Mouse (Mus musculus): ENCODE data around the gene Zbtb18.

DNA sequence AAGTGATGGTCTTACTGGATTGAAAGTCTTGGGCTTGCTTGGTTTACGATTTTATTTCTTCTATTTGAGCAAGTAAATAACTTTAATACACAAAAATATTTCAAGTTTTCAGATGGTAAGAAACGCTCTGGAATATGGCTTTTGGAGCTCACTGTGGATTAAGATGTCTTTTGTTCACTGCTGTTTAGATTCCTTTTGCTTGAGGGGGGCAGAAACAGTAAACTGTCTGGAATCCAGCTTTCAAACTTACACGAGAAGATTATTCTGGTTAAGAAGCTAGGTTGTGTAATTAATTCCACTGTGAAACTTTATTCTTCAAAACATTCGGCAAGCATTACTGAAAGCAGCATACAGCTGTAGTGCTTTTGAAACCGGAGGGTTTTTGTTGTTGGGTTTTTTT, 2.8 kb downstream of the Zbtb18 start:
- TF ChIP-seq CEBPB (IDR thresholded peaks at IDR 0.05; ENCODE audit: insufficient read depth, poor library complexity, severe bottlenecking) (no peak), SRF (IDR thresholded peaks at IDR 0.05; ENCODE audit: control insufficient read depth, insufficient read length, low read depth) (no peak), POLR2A (IDR thresholded peaks at IDR 0.05; ENCODE audit: insufficient read length, low read depth) (no peak), MAX (IDR thresholded peaks at IDR 0.05; ENCODE audit: low read depth) (no peak), MYOD1 (IDR thresholded peaks at IDR 0.05; ENCODE audit: control insufficient read depth in 1 of 3, insufficient read length in 2 of 3, low read depth in 2 of 3) (no peak)
